In the genomic region with DNA sequence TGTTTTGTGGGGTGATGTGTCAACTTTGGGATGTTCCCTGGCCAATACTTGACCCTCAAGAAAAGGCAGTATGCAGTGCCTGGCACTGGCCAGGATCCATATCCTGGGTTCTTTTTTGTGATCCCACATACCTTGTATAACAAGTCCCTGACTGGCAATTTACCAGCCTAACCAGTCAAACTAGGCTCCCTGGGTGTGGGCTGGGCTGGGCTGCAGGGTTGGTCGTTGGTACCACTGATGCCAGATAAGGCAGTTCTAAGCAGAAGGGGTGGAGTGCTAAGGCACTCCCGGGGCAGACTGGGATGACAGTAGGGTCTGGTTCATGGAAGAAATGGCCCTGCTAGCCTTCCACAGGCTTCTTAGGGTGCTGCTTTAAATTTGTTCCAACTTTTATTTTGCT, we compare ENCODE assay signal across 21 mouse cellular contexts. TPM values are rescaled to one million over a fixed set of nuclear protein-coding genes. Genes with fewer than 3 reads are reported as not detected.
DNase-seq lines count a peak whose midpoint lies in the region; ATAC-seq and TF ChIP-seq lines count a peak whose summit lies in the region.
"Had no signal": no experiment of that assay in that cellular context is flagged by ENCODE, and none has a peak within 500 bp of the region (broad histone marks: within the 10 kb centered on the region; RNA-seq: fewer than 3 reads in every experiment).

No protein-coding gene starts in this region.

- intact Hi-C loops in gastrocnemius, postnatal 14 days (cut with DNase I; ENCODE audit: low total_unique reads), result no loop called here
- intact Hi-C loops in left cerebral cortex, adult 2 months (cut with DNase I), result no loop called here

- DNase-seq in lung, embryonic 14.5 days, result peak; percentile 11
- no peak for DNase-seq in lung, postnatal 14 days
- DNase-seq in MEL-GATA-1-ER (ENCODE audit: extremely low read depth, low read depth), result peak; percentile 10
- peak; percentile 31 to 54 for DNase-seq in spleen, postnatal 36 days (ENCODE audit: low spot score in 2 of 2)
- no peak for DNase-seq in gastrocnemius, postnatal 14 days
- DNase-seq in right cerebral cortex, postnatal 14 days, result no peak
- DNase-seq in left cerebral cortex, adult 2 months (ENCODE audit: extremely low spot score in 1 of 2, low spot score in 2 of 2), result no peak
- DNase-seq: heart, adult 11 months; kidney, postnatal 10 days; retina, postnatal 1 day had no signal

- 0 out of 2 replicates have a peak, but pooled peaks cover 3% of the 10 kb centered on the region for H3K4me1 ChIP-seq in lung, embryonic 14.5 days (ENCODE audit: insufficient read depth)
- H3K4me1 ChIP-seq in liver, embryonic 12.5 days, result peaks cover 26% of the 10 kb centered on the region

- H3K4me3 ChIP-seq in lung, embryonic 14.5 days (ENCODE audit: low read depth, low read length), result no peak overlapping the region
- H3K4me3 ChIP-seq in liver, embryonic 12.5 days, result no peak overlapping the region
- H3K4me3 ChIP-seq in left cerebral cortex, adult 2 months, result no peak overlapping the region
- H3K4me3 ChIP-seq: embryonic facial prominence, embryonic 13.5 days; forebrain, embryonic 13.5 days; hindbrain, embryonic 13.5 days; limb, embryonic 13.5 days; midbrain, embryonic 12.5 days had no signal

- 45% methylated on average over 2 of the region's 2 CpGs for WGBS in lung, embryonic 14.5 days
- 6% methylated on average over 2 of the region's 2 CpGs for WGBS in liver, embryonic 12.5 days (ENCODE audit: insufficient replicate concordance)

- TF ChIP-seq CTCF in lung, embryonic 14.5 days (IDR thresholded peaks at IDR 0.05; ENCODE audit: low read depth), result no peak
- no peak for TF ChIP-seq CTCF in left cerebral cortex, adult 2 months (IDR thresholded peaks at IDR 0.05)

- no peak overlapping the region for H3K4me2 ChIP-seq in lung, embryonic 14.5 days
- H3K4me2 ChIP-seq in liver, embryonic 12.5 days, result peak overlapping the region; percentile 23; the same call in 1 of the 2 replicates
- H3K4me2 ChIP-seq: embryonic facial prominence, embryonic 13.5 days; forebrain, embryonic 13.5 days; hindbrain, embryonic 13.5 days; limb, embryonic 13.5 days; midbrain, embryonic 12.5 days had no signal

- H3K9ac ChIP-seq in lung, embryonic 14.5 days, result no peak overlapping the region
- H3K9ac ChIP-seq in liver, embryonic 12.5 days, result no peak overlapping the region
- H3K9ac ChIP-seq: embryonic facial prominence, embryonic 13.5 days; forebrain, embryonic 13.5 days; hindbrain, embryonic 13.5 days; limb, embryonic 13.5 days; midbrain, embryonic 12.5 days had no signal

- no peaks in the 10 kb centered on the region for H3K36me3 ChIP-seq in lung, embryonic 14.5 days (ENCODE audit: insufficient read depth)
- H3K36me3 ChIP-seq in liver, embryonic 12.5 days, result no peaks in the 10 kb centered on the region
- H3K36me3 ChIP-seq: embryonic facial prominence, embryonic 13.5 days; hindbrain, embryonic 13.5 days; limb, embryonic 13.5 days; midbrain, embryonic 12.5 days had no signal

- ATAC-seq in lung, embryonic 14.5 days (ENCODE audit: insufficient read depth), result no peak
- ATAC-seq in liver, embryonic 12.5 days, result peak; percentile 88
- ATAC-seq: forebrain, embryonic 13.5 days; intestine, embryonic 16.5 days; Patski had no signal

- H3K27me3 ChIP-seq in lung, embryonic 14.5 days (ENCODE audit: insufficient read depth, low read length), result peaks cover 9% of the 10 kb centered on the region; the same call in 1 of the 2 replicates
- peaks cover 29% of the 10 kb centered on the region for H3K27me3 ChIP-seq in liver, embryonic 12.5 days (replicated peaks)

- H3K9me3 ChIP-seq in lung, embryonic 14.5 days (ENCODE audit: low read depth, low read length), result no peaks in the 10 kb centered on the region
- H3K9me3 ChIP-seq in liver, embryonic 12.5 days (replicated peaks), result no peaks in the 10 kb centered on the region
- H3K9me3 ChIP-seq: embryonic facial prominence, embryonic 13.5 days; forebrain, embryonic 13.5 days; hindbrain, embryonic 13.5 days; limb, embryonic 13.5 days; midbrain, embryonic 12.5 days had no signal

- no peak overlapping the region for H3K27ac ChIP-seq in lung, embryonic 14.5 days (ENCODE audit: low read depth)
- no peak overlapping the region for H3K27ac ChIP-seq in liver, embryonic 12.5 days
- H3K27ac ChIP-seq in left cerebral cortex, adult 2 months, result no peak overlapping the region
- H3K27ac ChIP-seq: embryonic facial prominence, embryonic 13.5 days; forebrain, embryonic 13.5 days; hindbrain, embryonic 13.5 days; limb, embryonic 13.5 days; midbrain, embryonic 12.5 days had no signal

RNA-seq across cellular contexts. Expression of gene Cyp4f39, which starts 2.5 kb away (rescaled TPM):
- 0.72 and 0.87 TPM in 2 replicates for polyA plus RNA-seq in lung, embryonic 14.5 days (2014; fragmentation: Nextera tagmentation; extraction: Ambion mirVana)
- polyA plus RNA-seq in liver, embryonic 12.5 days (2016; fragmentation: Nextera tagmentation; extraction: Ambion mirVana), result 0.32 and 0.50 TPM in 2 replicates
- total RNA-seq in gastrocnemius, postnatal 14 days (2021), result under 1 TPM in 1 of 2 experiments, not detected in 1; 0.82 TPM
- not detected for total RNA-seq in left cerebral cortex, adult 2 months (2021)
- total RNA-seq: layer of hippocampus, adult 8-10 months; neutrophil, adult 5-6 weeks had no signal
- polyA plus RNA-seq: Patski had no signal

RNA-seq across cellular contexts. Expression of gene Pglyrp2, which starts 31.0 kb away (rescaled TPM):
- 0.07 TPM in 1 of 2 replicates, not detected in the other for polyA plus RNA-seq in lung, embryonic 14.5 days (2014; fragmentation: Nextera tagmentation; extraction: Ambion mirVana)
- 1.6 and 1.8 TPM in 2 replicates for polyA plus RNA-seq in liver, embryonic 12.5 days (2016; fragmentation: Nextera tagmentation; extraction: Ambion mirVana)
- not detected for total RNA-seq in gastrocnemius, postnatal 14 days (2021)
- not detected for total RNA-seq in left cerebral cortex, adult 2 months (2021)
- total RNA-seq: layer of hippocampus, adult 8-10 months had no signal
- polyA plus RNA-seq: forebrain, embryonic 13.5 days; heart, embryonic 14.5 days; midbrain, embryonic 12.5 days; Patski had no signal

RNA-seq across cellular contexts. Expression of gene Cyp4f17, which starts 50.9 kb away (rescaled TPM):
- polyA plus RNA-seq in lung, embryonic 14.5 days (2014; fragmentation: Nextera tagmentation; extraction: Ambion mirVana), result 5.4 and 5.9 TPM in 2 replicates
- 0.91 and 0.96 TPM in 2 replicates for polyA plus RNA-seq in liver, embryonic 12.5 days (2016; fragmentation: Nextera tagmentation; extraction: Ambion mirVana)
- total RNA-seq in gastrocnemius, postnatal 14 days (2021), result 1 to 10 TPM in 1 of 2 experiments, under 1 TPM in 1; 0.90 to 1.3 TPM
- 1 to 10 TPM; 3.6 to 5.1 TPM for total RNA-seq in left cerebral cortex, adult 2 months (2021)

RNA-seq across cellular contexts. Expression of gene Rasal3, which starts 51.6 kb away (rescaled TPM):
- 0.93 and 1.0 TPM in 2 replicates for polyA plus RNA-seq in lung, embryonic 14.5 days (2014; fragmentation: Nextera tagmentation; extraction: Ambion mirVana)
- 7.2 and 8.1 TPM in 2 replicates for polyA plus RNA-seq in liver, embryonic 12.5 days (2016; fragmentation: Nextera tagmentation; extraction: Ambion mirVana)
- total RNA-seq in gastrocnemius, postnatal 14 days (2021), result under 1 TPM in 1 of 2 experiments, not detected in 1; 0.14 TPM
- 1 to 10 TPM; 3.8 to 5.2 TPM for total RNA-seq in left cerebral cortex, adult 2 months (2021)
- polyA plus RNA-seq: Patski had no signal

Comparison
In these comparisons a context has a peak if more than half of its experiments do, and no peak if none do; other contexts are left out.
1. DNase-seq: peak in lung, embryonic 14.5 days (single experiment), MEL-GATA-1-ER (single experiment) and spleen, postnatal 36 days (2 of 2); none in lung, postnatal 14 days (single experiment), gastrocnemius, postnatal 14 days (single experiment), right cerebral cortex, postnatal 14 days (single experiment) and left cerebral cortex, adult 2 months (0 of 2).